9 mouse cellular contexts compared by ENCODE assay signal in the genomic region with DNA sequence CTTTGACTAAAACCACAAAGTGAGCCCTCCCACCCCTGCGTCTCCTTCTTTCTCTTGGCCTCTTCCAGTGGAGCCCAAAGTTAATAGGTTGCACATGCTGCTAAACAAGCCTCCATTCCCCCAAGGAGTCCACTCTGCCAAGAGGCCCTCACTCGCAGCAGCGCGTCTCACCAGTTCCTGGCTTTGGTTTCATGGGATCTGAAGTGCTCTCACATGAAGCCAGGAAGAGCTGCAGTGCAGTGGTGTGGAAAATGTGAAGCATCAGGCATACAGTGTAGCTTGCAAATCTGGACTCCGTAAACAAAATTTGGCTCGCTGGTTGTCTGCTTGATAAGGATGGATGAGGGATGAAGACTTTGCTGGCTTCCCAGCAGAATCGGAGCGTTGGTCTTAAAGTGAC.
DNase-seq lines count a peak whose midpoint lies in the region; ATAC-seq and TF ChIP-seq lines count a peak whose summit lies in the region.
"Had no signal": no experiment of that assay in that cellular context is flagged by ENCODE, and none has a peak within 500 bp of the region (broad histone marks: within the 10 kb centered on the region; RNA-seq: fewer than 3 reads in every experiment).

No protein-coding gene starts in this region.

- ATAC-seq in lung, embryonic 14.5 days (ENCODE audit: insufficient read depth), result peak; percentile 71
- ATAC-seq in lung, embryonic 15.5 days (ENCODE audit: borderline replicate concordance, extremely low read depth, low FRiP score, low TSS enrichment), result peak; percentile 72; the same call in 1 of the 2 replicates
- no peak for ATAC-seq in frontal cortex, adult (ENCODE audit: low TSS enrichment)

- DNase-seq in cerebellum, postnatal 10 days, result peak; percentile 73 to 87
- DNase-seq in cerebellum, adult 18-20 months, result no peak
- peak; percentile 78 for DNase-seq in lung, embryonic 14.5 days
- DNase-seq in lung, adult 2 months, result no peak
- DNase-seq in gastrocnemius, postnatal 25 days, result peak; percentile 79
- DNase-seq in layer of hippocampus, adult 18-20 months (ENCODE audit: low spot score in 2 of 2), result no peak
- DNase-seq: right cerebral cortex, postnatal 25 days had no signal

- TF ChIP-seq CTCF in lung, embryonic 14.5 days (IDR thresholded peaks at IDR 0.05; ENCODE audit: low read depth), result no peak
- TF ChIP-seq CTCF in lung, adult 2 months (IDR thresholded peaks at IDR 0.05; ENCODE audit: insufficient read depth, low read length), result no peak

- no peak overlapping the region for H3K9ac ChIP-seq in lung, embryonic 14.5 days
- H3K9ac ChIP-seq in lung, embryonic 15.5 days, result no peak overlapping the region

- H3K4me1 ChIP-seq in lung, embryonic 14.5 days (ENCODE audit: insufficient read depth), result peaks cover 18% of the 10 kb centered on the region
- peaks cover 2% of the 10 kb centered on the region; the same call in 1 of the 2 replicates for H3K4me1 ChIP-seq in lung, adult 2 months (ENCODE audit: control insufficient read depth, insufficient read depth, low read length)
- H3K4me1 ChIP-seq in lung, embryonic 15.5 days, result peaks cover 16% of the 10 kb centered on the region; the same call in 1 of the 2 replicates

- no peak for TF ChIP-seq POLR2A in lung, adult 2 months (IDR thresholded peaks at IDR 0.05; ENCODE audit: borderline replicate concordance, extremely low read depth, low read depth, low read length)

- no peaks in the 10 kb centered on the region for H3K36me3 ChIP-seq in lung, embryonic 14.5 days (ENCODE audit: insufficient read depth)
- H3K36me3 ChIP-seq in lung, embryonic 15.5 days, result no peaks in the 10 kb centered on the region

- H3K9me3 ChIP-seq in lung, embryonic 14.5 days (ENCODE audit: low read depth, low read length), result no peaks in the 10 kb centered on the region
- H3K9me3 ChIP-seq in lung, embryonic 15.5 days, result no peaks in the 10 kb centered on the region

- no peaks in the 10 kb centered on the region for H3K27me3 ChIP-seq in lung, embryonic 14.5 days (ENCODE audit: insufficient read depth, low read length)
- H3K27me3 ChIP-seq in lung, embryonic 15.5 days, result no peaks in the 10 kb centered on the region

- peak overlapping the region; percentile 67; the same call in 1 of the 2 replicates for H3K27ac ChIP-seq in lung, embryonic 14.5 days (ENCODE audit: low read depth)
- peak overlapping the region; percentile 49; the same call in 1 of the 2 replicates for H3K27ac ChIP-seq in lung, embryonic 15.5 days

- 29% methylated on average over 8 of the region's 8 CpGs for WGBS in lung, embryonic 14.5 days
- WGBS in lung, adult 2 months, result 58% methylated on average over 8 of the region's 8 CpGs
- 27% methylated on average over 8 of the region's 8 CpGs for WGBS in lung, embryonic 15.5 days

- no peak overlapping the region for H3K4me3 ChIP-seq in lung, embryonic 14.5 days (ENCODE audit: low read depth, low read length)
- H3K4me3 ChIP-seq in lung, adult 2 months (replicated peaks; ENCODE audit: extremely low read depth, low read depth, low read length), result no peak overlapping the region
- H3K4me3 ChIP-seq in lung, embryonic 15.5 days, result no peak overlapping the region

- H3K4me2 ChIP-seq in lung, embryonic 14.5 days, result no peak overlapping the region
- no peak overlapping the region for H3K4me2 ChIP-seq in lung, embryonic 15.5 days

Comparison
In these comparisons a context has a peak if more than half of its experiments do, and no peak if none do; other contexts are left out.
1. DNase-seq: peak in cerebellum, postnatal 10 days (2 of 2), lung, embryonic 14.5 days (single experiment) and gastrocnemius, postnatal 25 days (single experiment); none in cerebellum, adult 18-20 months (0 of 2), lung, adult 2 months (single experiment) and layer of hippocampus, adult 18-20 months (0 of 2).